Mouse (Mus musculus) heart, postnatal 25 days (tissue): ENCODE data around the gene Pnkp. TPM values are rescaled to one million over a fixed set of nuclear protein-coding genes. Genes with fewer than 3 reads are reported as not detected.

ENCODE experiments used
- DNase-seq: peaks from one replicate; pipeline ENCODE4 v3.0.0; 2022; ENCODE audit warnings: low spot score
- intact Hi-C: fragments of 180-260 bp; cut with DNase I; formaldehyde crosslinking; loops from one replicate; pipeline ENCODE4 v1.15.1; 2025
- microRNA-seq: library from miRNA; unstranded; fragments of <30 nt; microRNA quantifications from one replicate; pipeline ENCODE4 v1.2.0, GENCODE M21; 2022
- total RNA-seq, 2 experiments: library from RNA; stranded (reverse); gene quantifications; 2 replicates each; pipeline ENCODE4 v1.2.3; 2021

Gene Pnkp
- total RNA-seq, 2 experiments from 2014 or later: 16.0 to 16.6 TPM

DNA sequence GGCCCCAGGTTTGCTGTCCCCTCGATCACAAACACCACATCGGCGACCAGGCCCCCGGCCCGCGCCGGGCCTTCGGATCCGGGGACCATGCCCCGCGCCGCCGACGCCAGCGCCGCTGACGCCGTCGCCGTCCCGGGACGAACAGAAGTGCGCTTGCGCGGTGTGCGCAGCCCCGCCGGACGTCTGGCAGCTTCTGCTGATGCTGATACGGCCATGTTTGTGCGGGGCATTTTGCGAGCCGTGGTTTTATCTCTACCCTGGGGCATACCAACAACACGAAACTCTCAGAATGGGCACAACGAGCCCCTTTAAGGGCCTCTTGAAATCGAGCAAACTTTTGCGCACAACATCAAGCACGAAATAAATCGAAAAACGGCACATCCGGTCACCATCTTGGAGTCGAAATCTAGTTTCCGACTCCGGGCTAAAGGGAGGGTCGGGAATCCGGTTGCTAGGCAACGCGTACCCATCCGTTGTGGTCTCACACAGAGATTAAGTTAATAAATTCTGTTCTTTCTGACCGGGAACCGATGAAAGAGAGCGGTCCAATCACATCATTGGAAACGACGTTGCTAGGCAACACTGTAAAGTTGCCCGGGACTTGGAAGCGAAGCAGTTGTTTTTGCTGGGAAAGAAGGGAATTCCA lies 35.5 kb downstream of the Pnkp start, which contains the start of gene Med25:
TSS of gene Med25 (minus strand) at position 437 of the 646 bp plus-strand sequence.
- DNase-seq: peak; percentile 90
- intact Hi-C loops: no loop called here

DNA sequence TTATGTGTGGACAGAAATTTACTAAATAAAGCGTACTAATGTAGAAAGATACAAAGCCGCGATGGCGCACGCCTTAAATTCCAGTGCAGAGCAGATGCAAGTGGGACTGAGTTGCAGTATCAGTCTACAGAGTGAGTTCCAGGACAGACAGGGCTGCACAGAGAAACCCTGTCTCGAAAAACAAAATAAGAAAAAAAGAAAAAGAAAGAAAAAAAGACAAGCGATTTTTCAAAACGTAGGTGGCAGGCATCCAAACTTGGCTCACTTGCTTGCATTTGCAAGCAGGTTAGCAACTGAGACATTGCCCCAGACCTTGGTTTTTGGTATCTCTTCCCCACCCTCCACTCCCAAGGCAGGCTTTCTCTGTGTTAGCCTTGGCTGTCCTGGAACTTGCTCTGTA lies 36.3 kb downstream of the Pnkp start:
- intact Hi-C loops: no loop called here
- no peak for DNase-seq

DNA sequence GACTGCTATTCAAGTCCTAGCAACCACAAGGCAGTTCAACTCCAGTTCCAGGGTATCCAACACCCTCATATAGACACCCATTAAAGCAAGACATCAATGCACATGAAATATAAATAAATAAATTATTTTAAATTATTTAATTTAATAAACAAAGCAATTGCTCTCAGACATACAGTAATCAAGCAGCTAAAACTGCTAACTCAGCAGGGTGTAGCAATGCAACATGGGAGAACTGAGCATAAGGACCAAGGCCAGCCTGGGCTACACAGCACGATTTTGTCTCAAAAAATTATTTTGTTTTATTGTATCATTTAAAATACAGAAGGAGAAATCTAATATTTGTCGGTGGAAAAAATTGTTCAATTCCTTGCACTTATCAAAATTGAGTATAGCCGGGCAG lies 37.2 kb downstream of the Pnkp start:
- no peak for DNase-seq
- intact Hi-C loops: no loop called here

DNA sequence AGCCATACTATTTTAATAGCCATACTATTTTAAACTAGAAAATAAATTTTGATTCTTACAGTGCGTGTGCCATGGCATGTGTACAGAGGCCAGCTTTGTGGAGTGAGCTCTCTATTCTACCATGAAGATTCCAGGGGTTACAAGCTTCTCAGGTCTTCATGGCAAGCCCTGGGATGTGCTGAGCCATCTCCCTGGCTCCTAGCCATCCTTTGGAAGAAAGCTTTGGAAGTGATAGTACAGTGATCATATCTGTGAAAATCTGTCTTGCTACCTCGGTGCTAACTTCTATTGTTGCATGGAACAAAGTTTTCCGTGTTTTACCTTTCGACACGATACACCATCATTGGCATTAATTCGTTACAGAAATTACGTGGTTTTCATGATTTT lies 38.3 kb downstream of the Pnkp start:
- intact Hi-C loops: loop anchor here (5.0 kb wide), 1 partner anchor 33 kb away; no protein-coding TSS in a partner anchor
- no peak for DNase-seq

DNA sequence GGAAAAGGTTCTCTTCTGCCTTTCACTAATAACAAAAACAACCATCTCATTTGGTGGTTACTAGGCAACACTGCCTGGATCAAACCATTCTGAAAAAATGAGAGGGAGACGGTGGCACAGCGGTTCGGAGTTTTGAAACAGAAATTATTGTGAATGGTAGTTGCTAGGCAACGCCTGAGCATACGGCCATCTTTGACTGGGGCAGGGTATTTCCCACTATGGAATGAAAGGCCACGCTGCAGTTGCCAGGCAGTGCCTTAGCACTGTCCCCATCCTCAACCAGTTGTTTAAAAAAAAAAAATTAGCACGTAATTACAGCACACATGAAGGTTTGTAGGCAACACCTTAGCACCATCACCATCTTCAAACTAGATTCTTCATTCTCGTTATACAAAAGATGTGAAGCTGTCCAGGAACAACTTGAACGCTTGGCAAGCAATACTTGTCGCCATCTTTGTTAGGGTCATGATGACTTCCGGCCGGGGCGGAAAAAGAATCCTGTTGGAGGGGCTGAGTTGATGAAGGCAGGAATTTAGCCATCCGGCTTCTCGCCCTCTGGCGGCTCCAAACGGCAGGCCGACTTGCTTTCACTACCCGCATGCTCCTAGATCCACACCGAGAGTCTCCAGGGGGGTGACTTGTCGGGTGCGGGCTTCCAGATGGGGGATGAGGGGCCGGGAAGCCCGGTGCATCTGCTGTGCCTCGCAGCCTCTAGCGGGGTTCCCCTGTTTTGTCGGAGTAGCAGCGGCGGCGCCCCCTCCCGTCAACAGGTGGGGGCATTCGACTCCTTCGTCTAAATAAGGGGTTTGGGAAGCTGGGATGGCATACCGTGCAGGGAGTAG lies 38.9 kb downstream of the Pnkp start, which contains the start of gene Fuz:
TSS of gene Fuz (plus strand) at position 487 of the 842 bp plus-strand sequence.
- intact Hi-C loops: loop anchor here (2.0 to 5.0 kb wide), 2 partner anchors 34 to 63 kb away; no protein-coding TSS in a partner anchor
- DNase-seq: peak; percentile 88

DNA sequence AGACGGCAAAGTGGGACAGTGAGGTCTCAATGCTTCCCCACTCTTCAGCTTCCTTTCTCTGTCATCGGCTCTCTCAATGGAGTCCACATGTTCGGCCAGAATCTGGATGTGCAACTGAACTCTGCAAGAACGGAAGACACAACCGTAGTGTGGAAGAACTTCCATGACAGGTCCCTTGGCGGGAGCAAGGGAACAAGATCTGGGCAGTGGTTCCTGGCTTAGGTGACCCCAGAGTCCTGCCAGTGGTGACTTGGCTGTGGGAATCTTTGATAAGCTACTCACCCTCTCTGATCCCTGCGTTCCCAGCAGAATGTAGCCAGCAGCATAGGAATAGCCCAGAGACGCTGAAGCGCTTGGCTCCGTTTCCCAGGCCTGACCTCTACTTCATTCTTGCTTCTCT lies 39.6 kb downstream of the Pnkp start:
- DNase-seq: no peak
- intact Hi-C loops: loop anchor here (2.0 to 5.0 kb wide), 2 partner anchors 34 to 62 kb away; no protein-coding TSS in a partner anchor

DNA sequence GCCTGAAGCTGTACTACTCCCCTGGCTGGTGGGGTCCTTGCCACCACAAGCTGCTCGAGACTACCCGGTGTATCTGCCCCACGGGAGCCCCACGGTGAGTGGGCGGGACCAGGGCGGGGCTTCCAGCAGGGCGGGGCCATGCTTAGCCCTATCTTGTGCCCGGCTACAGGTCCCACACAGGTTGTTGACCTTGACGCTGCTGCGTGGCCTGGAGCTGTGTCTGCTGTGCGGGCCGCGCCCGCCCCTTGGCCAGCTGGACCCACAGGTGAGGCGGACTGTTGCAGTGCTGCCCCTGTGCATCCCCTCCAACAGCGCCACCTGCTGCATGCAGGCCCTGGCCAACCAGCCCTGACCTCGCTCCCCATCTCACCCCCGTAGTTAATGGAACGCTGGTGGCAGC lies 41.7 kb downstream of the Pnkp start:
- intact Hi-C loops: loop anchor here (5.0 kb wide), 1 partner anchor 36 kb away; no protein-coding TSS in a partner anchor
- no peak for DNase-seq

DNA sequence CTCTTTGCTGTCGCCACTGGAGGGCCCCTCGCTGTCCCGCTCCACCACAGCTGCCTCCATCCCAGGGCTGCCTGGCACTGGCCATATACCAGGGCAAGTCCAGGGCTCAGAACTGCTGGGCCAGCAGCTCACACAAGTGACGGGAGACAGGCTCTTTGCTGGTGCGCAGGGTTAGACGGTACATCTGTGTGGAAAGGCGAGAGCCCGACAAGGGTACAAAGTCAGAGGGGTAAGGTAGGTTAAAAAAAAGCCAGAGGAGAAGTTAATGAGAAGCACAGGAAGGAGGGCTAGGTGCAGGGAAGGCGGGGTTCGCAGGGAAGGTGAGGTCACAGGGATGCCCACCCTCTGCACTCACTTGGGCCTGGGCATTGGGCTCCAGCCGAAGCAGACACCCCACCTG lies 43.7 kb downstream of the Pnkp start:
- intact Hi-C loops: no loop called here
- no peak for DNase-seq

DNA sequence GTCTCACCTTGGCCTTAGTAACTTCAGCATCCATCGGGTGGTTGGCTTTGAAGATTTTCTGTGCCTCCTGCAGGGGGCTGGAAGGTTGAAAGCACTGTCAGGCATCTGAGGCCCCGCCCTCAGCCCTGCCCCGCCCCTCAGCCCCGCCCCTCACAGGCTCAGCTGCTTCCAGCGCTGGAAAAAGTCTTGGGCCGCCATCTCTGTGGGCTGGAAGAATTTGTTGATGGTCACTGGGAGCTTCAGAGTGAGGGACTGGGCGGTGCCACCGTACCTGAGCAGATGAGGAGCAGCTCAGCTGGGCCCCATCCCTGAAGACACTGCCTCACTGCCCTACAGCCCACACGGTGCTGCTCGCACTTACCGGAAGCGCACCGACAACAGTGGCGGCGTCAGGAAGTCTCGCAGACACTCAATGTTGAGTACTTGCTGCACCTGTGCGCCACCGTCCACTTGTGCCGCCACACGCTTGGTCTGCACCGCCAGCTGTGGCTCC lies 44.3 kb downstream of the Pnkp start:
- no peak for DNase-seq

DNA sequence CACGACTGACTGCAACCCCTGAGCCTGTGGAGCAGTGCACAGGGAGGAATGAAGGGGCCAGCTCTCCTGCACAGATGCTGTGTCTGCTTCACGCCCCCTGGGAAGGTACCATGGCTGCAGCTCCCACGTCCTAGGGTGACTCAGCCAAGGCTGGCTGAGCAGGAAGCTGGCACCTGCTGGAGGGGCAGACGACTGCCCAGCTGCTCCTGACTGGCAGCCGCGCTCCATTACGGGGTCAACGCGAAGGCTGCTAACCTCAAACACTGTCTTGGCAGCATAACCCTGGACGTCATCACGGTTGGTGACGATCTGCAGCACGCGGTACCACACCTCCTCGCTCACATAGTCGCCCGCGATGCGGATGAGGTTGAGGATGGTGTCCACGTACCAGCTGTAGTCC lies 48.5 kb downstream of the Pnkp start:
- intact Hi-C loops: no loop called here
- no peak for DNase-seq

More for the DNA sequence above, 44.3 kb downstream of the Pnkp start:
- intact Hi-C loops: no loop called here

DNA sequence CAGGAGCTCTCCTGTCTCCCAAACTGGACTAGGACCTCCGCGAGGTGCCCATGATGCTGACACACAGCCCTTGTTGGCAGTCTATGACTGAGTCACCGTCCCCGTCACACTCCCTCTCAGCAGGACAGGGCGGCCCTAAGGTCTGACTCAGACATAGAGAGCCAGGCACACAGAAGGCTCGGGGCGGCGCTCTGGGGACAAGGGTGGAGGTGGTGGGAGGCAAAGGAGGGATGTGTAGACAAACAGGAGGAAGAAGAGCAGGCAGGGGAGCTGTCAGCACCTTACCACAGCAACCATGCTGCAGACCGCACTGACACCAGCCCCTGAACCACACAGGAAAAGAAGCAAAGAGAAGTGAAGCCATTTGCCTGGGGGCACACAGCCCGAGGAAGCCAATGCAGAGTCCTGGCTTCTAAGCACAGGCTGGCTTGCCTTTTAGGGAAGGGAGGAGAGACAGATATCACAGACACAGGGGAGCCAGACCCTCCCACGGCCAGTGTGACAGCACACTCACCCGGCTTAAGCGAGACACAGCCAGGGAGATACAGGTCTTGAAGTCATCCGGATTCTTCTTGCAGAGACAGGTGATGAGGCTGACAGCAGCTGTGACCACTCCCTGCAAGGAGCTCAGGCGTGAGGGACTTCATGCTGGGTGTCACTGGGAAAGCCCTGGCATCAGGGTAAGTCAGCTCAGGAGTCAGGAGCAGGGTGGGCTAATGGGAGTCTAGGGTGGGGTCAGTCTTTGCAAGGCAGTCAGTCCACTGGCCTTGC lies 52.0 kb downstream of the Pnkp start:
- intact Hi-C loops: no loop called here
- no peak for DNase-seq

Small RNAs within 50 kb of the gene (microRNA-seq; reads per million reads assigned to microRNA genes)
- not detected for gene Mir707

Other genes starting within 250 kb of the Pnkp start
- 10 to 100 TPM; 72.2 to 80.8 TPM for gene Myh14, start 186.3 kb upstream of the Pnkp start, total RNA-seq
- gene Izumo2, start 148.4 kb upstream of the Pnkp start, total RNA-seq: not detected
- 10 to 100 TPM; 22.8 to 24.3 TPM for gene Vrk3, start 108.7 kb upstream of the Pnkp start, total RNA-seq
- gene Zfp473, start 106.1 kb upstream of the Pnkp start, total RNA-seq: under 1 TPM in 1 of 2 experiments, not detected in 1; 0.21 TPM
- gene Nup62, start 41.1 kb upstream of the Pnkp start, total RNA-seq: 10 to 100 TPM; 26.0 to 28.6 TPM
- gene Il4i1, start 40.8 kb upstream of the Pnkp start, total RNA-seq: 1 to 10 TPM in 1 of 2 experiments, under 1 TPM in 1; 0.62 to 2.2 TPM
- gene Atf5, start 40.5 kb upstream of the Pnkp start, total RNA-seq: 10 to 100 TPM; 63.7 to 64.5 TPM
- 10 to 100 TPM; 61.8 to 75.9 TPM for gene Akt1s1, start 8.1 kb upstream of the Pnkp start, total RNA-seq
- gene Tbc1d17, start 8.1 kb upstream of the Pnkp start, total RNA-seq: 10 to 100 TPM; 44.3 to 47.0 TPM
- 100 to 1,000 TPM; 153 to 165 TPM for gene Ptov1, start 12.6 kb downstream of the Pnkp start, total RNA-seq
- 10 to 100 TPM; 66.7 to 73.9 TPM for gene Med25, start 35.6 kb downstream of the Pnkp start, total RNA-seq
- gene Fuz, start 38.9 kb downstream of the Pnkp start, total RNA-seq: 10 to 100 TPM; 12.9 to 15.0 TPM
- 10 to 100 TPM; 72.5 to 73.1 TPM for gene Ap2a1, start 72.4 kb downstream of the Pnkp start, total RNA-seq
- not detected for gene Tsks, start 86.1 kb downstream of the Pnkp start, total RNA-seq
- gene Cpt1c, start 117.7 kb downstream of the Pnkp start, total RNA-seq: 1 to 10 TPM; 2.7 to 3.1 TPM
- 100 to 1,000 TPM; 105 to 111 TPM for gene Prmt1, start 129.4 kb downstream of the Pnkp start, total RNA-seq
- gene Irf3, start 140.5 kb downstream of the Pnkp start, total RNA-seq: 10 to 100 TPM; 28.3 to 30.9 TPM
- 10 to 100 TPM; 10.2 to 11.2 TPM for gene Bcl2l12, start 141.6 kb downstream of the Pnkp start, total RNA-seq
- 10 to 100 TPM; 45.5 to 49.7 TPM for gene Scaf1, start 159.2 kb downstream of the Pnkp start, total RNA-seq
- 10 to 100 TPM; 48.9 to 56.6 TPM for gene Rras, start 160.8 kb downstream of the Pnkp start, total RNA-seq
- 10 to 100 TPM; 23.2 to 27.7 TPM for gene Prr12, start 195.7 kb downstream of the Pnkp start, total RNA-seq
- 10 to 100 TPM; 25.7 to 27.8 TPM for gene Nosip, start 205.3 kb downstream of the Pnkp start, total RNA-seq
- gene Prrg2, start 205.5 kb downstream of the Pnkp start, total RNA-seq: 1 to 10 TPM; 6.8 to 7.1 TPM
- 10 to 100 TPM; 28.1 to 32.4 TPM for gene Rcn3, start 235.1 kb downstream of the Pnkp start, total RNA-seq
- 10 to 100 TPM; 66.1 to 71.7 TPM for gene Fcgrt, start 246.7 kb downstream of the Pnkp start, total RNA-seq